Mouse (Mus musculus) stomach, embryonic 16.5 days (tissue): ENCODE measurements at regions not wholly inside any gene's neighbourhood (a gene's known extent, or its start where the extent isn't known, plus 50 kb on each side); places are given as distances from the start of the nearest gene placed in this dataset.
A peak's percentile ranks its signal among the peaks of the same experiment; 100 is the strongest.

Experiments
- ATAC-seq: fragments of 200-750 bp; cut with Nextera tagmentation; 2 replicates; pipeline ENCODE4 v1.8.0; 2017; ENCODE audit warnings: moderate number of reproducible peaks, moderate TSS enrichment; ENCODE audit not compliant: insufficient read depth, low FRiP score
- H3K27ac ChIP-seq: fragments of 300-500 bp; sonication (generic); 2 replicates; pipeline ENCODE4 v1.5.1; 2014; ENCODE audit warnings: low read length
- H3K27me3 ChIP-seq: fragments of 300-500 bp; sonication (generic); 2 replicates; pipeline ENCODE4 v1.6.1; 2014; ENCODE audit warnings: low read length, control low read depth, mixed read lengths; ENCODE audit not compliant: control insufficient read depth, insufficient read depth
- H3K36me3 ChIP-seq: fragments of 300-500 bp; sonication (generic); 2 replicates; pipeline ENCODE4 v1.6.1; 2014; ENCODE audit warnings: low read length; ENCODE audit not compliant: control insufficient read depth, insufficient read depth
- H3K4me1 ChIP-seq: fragments of 300-500 bp; sonication (generic); 2 replicates; pipeline ENCODE4 v1.6.1; 2014; ENCODE audit warnings: low read length, control low read depth, mixed read lengths; ENCODE audit not compliant: control insufficient read depth, insufficient read depth
- H3K4me2 ChIP-seq: fragments of 300-500 bp; sonication (generic); 2 replicates; pipeline ENCODE4 v1.6.1; 2014; ENCODE audit warnings: low read depth, low read length, mixed read lengths
- H3K4me3 ChIP-seq: fragments of 300-500 bp; sonication (generic); replicated peaks from 2 replicates; pipeline ENCODE4 v1.5.1; 2014; ENCODE audit warnings: mild to moderate bottlenecking, low read length
- H3K9ac ChIP-seq: fragments of 300-500 bp; sonication (generic); 2 replicates; pipeline ENCODE4 v1.6.1; 2014; ENCODE audit warnings: low read length
- H3K9me3 ChIP-seq: fragments of 300-500 bp; sonication (generic); replicated peaks from 2 replicates; pipeline ENCODE4 v1.6.1; 2016; ENCODE audit warnings: low read length, control low read depth; ENCODE audit not compliant: control insufficient read depth
- WGBS: fragments of 180-500 bp; shearing (Covaris S2); extraction: QIAGEN DNeasy Blood & Tissue Kit; methylation state at CpG from one replicate; pipeline ENCODE4 v1.1.7; 2014; 5-methylcytosine and 5-hydroxymethylcytosine counted together

- Histone ChIP-seq H3K9me3 (no peaks in the 10 kb centered on the region), H3K27ac (peak overlapping the region; percentile 46; the same call in 1 of the 2 replicates), H3K27me3 (no peaks in the 10 kb centered on the region), H3K9ac (no peak overlapping the region), H3K4me3 (no peak overlapping the region), H3K4me2 (no peak overlapping the region), H3K36me3 (no peaks in the 10 kb centered on the region), H3K4me1 (no peaks in the 10 kb centered on the region)
- no peak for ATAC-seq
- 60% methylated on average over 6 of the region's 6 CpGs for WGBS
These were observed 83.6 kb downstream of the Car2 start for GRCm38 (mm10) chr3:14969698-14970097.

DNA sequence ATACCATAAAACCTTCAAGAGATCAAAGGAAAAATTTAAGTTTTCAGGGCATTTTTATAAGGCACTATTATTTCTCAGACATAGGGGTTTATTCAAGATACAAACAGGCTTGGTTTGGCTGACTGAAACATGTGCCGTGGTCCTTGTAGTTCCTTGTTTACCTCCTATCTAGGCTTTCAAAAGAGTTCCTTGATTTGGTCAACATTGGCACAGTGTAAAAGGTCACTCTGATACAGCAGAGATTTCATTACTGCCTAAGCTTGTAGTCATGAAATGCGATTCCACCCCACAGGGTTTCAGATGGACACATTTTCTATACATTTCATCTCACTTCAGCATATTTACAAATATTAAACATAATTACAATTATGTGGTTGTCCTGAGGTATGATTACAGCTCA lies 85.6 kb downstream of the Car2 start:
- WGBS: 56% methylated on average over 2 of the region's 2 CpGs
- Histone ChIP-seq H3K9me3 (no peaks in the 10 kb centered on the region), H3K4me3 (no peak overlapping the region), H3K27me3 (no peaks in the 10 kb centered on the region), H3K4me2 (no peak overlapping the region), H3K27ac (no peak overlapping the region), H3K9ac (no peak overlapping the region), H3K4me1 (no peaks in the 10 kb centered on the region), H3K36me3 (no peaks in the 10 kb centered on the region)
- peak; percentile 89; the same call in 1 of the 2 replicates for ATAC-seq

GRCm38 (mm10) chr3:14974758-14975157 lies 88.7 kb downstream of the Car2 start:
- no peak overlapping the region for H3K9ac ChIP-seq
- ATAC-seq: no peak
- no peaks in the 10 kb centered on the region for H3K9me3 ChIP-seq
- no peaks in the 10 kb centered on the region for H3K27me3 ChIP-seq
- H3K27ac ChIP-seq: no peak overlapping the region
- no peaks in the 10 kb centered on the region for H3K36me3 ChIP-seq
- no peaks in the 10 kb centered on the region for H3K4me1 ChIP-seq
- no peak overlapping the region for H3K4me3 ChIP-seq
- 89% methylated on average over 2 of the region's 2 CpGs for WGBS
- no peak overlapping the region for H3K4me2 ChIP-seq

DNA sequence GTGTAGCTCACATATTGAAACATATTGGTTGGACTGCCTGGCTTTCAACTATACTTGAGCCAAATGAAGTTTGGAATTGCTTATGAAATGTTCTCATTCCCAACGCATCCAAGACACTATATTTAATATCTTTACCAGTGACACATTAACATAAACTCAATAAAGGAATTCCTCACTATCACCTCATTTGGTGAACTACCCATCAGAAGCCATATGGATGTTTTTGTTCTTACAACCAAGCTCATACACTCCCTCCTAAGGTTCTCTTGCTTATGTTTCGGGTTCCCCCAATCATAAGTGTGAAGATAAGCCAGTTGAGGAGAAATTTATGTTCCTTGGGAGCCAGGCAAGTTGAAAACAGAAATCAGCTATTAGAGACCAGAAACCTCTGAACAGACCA lies 89.1 kb downstream of the Car2 start:
- no peak overlapping the region for H3K4me2 ChIP-seq
- no peaks in the 10 kb centered on the region for H3K27me3 ChIP-seq
- no peak for ATAC-seq
- no peaks in the 10 kb centered on the region for H3K36me3 ChIP-seq
- H3K9ac ChIP-seq: no peak overlapping the region
- H3K27ac ChIP-seq: no peak overlapping the region
- H3K4me1 ChIP-seq: no peaks in the 10 kb centered on the region
- H3K4me3 ChIP-seq: no peak overlapping the region
- no peaks in the 10 kb centered on the region for H3K9me3 ChIP-seq
- WGBS: 80% methylated on average over 2 of the region's 2 CpGs

GRCm38 (mm10) chr3:14979116-14979613 lies 93.1 kb downstream of the Car2 start:
- Histone ChIP-seq H3K4me2 (no peak overlapping the region), H3K27me3 (no peaks in the 10 kb centered on the region), H3K4me3 (no peak overlapping the region), H3K9ac (no peak overlapping the region), H3K27ac (no peak overlapping the region), H3K4me1 (no peaks in the 10 kb centered on the region), H3K36me3 (no peaks in the 10 kb centered on the region), H3K9me3 (no peaks in the 10 kb centered on the region)
- no peak for ATAC-seq
- 71% methylated on average over 5 of the region's 5 CpGs for WGBS

- Histone ChIP-seq H3K27ac (no peak overlapping the region), H3K9ac (no peak overlapping the region), H3K4me3 (no peak overlapping the region), H3K4me2 (no peak overlapping the region), H3K27me3 (no peaks in the 10 kb centered on the region), H3K4me1 (no peaks in the 10 kb centered on the region), H3K9me3 (no peaks in the 10 kb centered on the region), H3K36me3 (no peaks in the 10 kb centered on the region)
- ATAC-seq: no peak
- WGBS: 68% methylated on average over 3 of the region's 3 CpGs
These were observed 103.6 kb downstream of the Car2 start for GRCm38 (mm10) chr3:14989635-14990034.

DNA sequence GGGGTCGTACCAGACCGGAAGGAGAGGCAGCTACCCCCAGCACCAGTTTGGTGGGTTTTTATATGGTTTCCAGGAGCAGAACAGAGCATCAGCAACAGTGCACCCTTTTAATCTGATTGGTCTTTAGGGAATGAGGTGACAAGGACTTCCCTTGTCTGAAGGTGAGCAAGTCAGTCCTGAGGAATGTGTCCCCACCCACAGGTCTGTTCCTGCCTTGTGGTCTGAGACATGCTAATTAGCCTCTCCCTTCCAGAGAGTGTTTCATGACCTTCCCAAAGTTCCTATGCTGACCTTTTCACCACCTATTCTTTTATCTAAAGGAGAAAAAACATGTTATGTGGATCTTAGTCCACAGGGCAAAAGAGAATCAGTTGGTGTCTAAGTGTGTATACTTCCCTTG lies 107.9 kb downstream of the Car2 start:
- Histone ChIP-seq H3K4me2 (no peak overlapping the region), H3K9me3 (no peaks in the 10 kb centered on the region), H3K4me1 (no peaks in the 10 kb centered on the region), H3K4me3 (no peak overlapping the region), H3K9ac (no peak overlapping the region), H3K27ac (no peak overlapping the region), H3K36me3 (no peaks in the 10 kb centered on the region), H3K27me3 (no peaks in the 10 kb centered on the region)
- 87% methylated on average over 2 of the region's 2 CpGs for WGBS
- no peak for ATAC-seq

DNA sequence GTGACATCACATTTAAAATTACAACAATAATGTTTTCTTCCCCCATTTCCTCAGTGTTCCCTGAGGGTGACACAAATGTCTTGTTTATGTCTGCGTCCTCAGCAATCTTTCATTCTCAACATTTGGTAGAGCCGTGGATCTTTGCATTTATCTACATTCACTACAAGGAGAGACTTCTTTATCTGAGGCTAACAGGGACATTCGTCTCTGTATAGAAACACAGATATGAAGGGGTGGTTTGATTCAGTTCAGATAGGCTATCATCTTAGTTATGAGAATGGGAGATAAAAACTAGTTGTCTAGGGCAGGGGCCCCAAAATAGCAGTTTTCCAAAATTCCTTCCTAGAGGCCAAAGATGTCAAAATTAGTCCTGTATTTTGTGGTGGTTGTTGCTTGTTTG lies 111.2 kb downstream of the Car2 start:
- H3K27me3 ChIP-seq: no peaks in the 10 kb centered on the region
- no peak overlapping the region for H3K9ac ChIP-seq
- no peak for ATAC-seq
- no peaks in the 10 kb centered on the region for H3K36me3 ChIP-seq
- no peak overlapping the region for H3K4me3 ChIP-seq
- no peaks in the 10 kb centered on the region for H3K4me1 ChIP-seq
- WGBS: 61% methylated on average over 3 of the region's 3 CpGs
- H3K9me3 ChIP-seq: no peaks in the 10 kb centered on the region
- no peak overlapping the region for H3K4me2 ChIP-seq
- H3K27ac ChIP-seq: no peak overlapping the region

GRCm38 (mm10) chr3:14998521-14998920 lies 112.4 kb downstream of the Car2 start:
- no peaks in the 10 kb centered on the region for H3K27me3 ChIP-seq
- no peak overlapping the region for H3K4me2 ChIP-seq
- no peaks in the 10 kb centered on the region for H3K9me3 ChIP-seq
- 47% methylated on average over 2 of the region's 2 CpGs for WGBS
- no peaks in the 10 kb centered on the region for H3K4me1 ChIP-seq
- no peaks in the 10 kb centered on the region for H3K36me3 ChIP-seq
- no peak overlapping the region for H3K27ac ChIP-seq
- H3K9ac ChIP-seq: no peak overlapping the region
- H3K4me3 ChIP-seq: no peak overlapping the region
- no peak for ATAC-seq

GRCm38 (mm10) chr3:14999411-14999810 lies 113.3 kb downstream of the Car2 start:
- WGBS: 64% methylated on average over 1 of the region's 1 CpGs
- no peak overlapping the region for H3K27ac ChIP-seq
- no peaks in the 10 kb centered on the region for H3K27me3 ChIP-seq
- H3K4me2 ChIP-seq: no peak overlapping the region
- ATAC-seq: no peak
- H3K9ac ChIP-seq: no peak overlapping the region
- no peaks in the 10 kb centered on the region for H3K9me3 ChIP-seq
- H3K36me3 ChIP-seq: no peaks in the 10 kb centered on the region
- no peak overlapping the region for H3K4me3 ChIP-seq
- H3K4me1 ChIP-seq: no peaks in the 10 kb centered on the region
